Mouse (Mus musculus): Measurements from ENCODE around the gene Rptor. TPM values are rescaled to one million over a fixed set of nuclear protein-coding genes. Genes with fewer than 3 reads are reported as not detected.

The Rptor gene
- polyA plus RNA-seq, 1 experiment = 15.2 TPM

DNA sequence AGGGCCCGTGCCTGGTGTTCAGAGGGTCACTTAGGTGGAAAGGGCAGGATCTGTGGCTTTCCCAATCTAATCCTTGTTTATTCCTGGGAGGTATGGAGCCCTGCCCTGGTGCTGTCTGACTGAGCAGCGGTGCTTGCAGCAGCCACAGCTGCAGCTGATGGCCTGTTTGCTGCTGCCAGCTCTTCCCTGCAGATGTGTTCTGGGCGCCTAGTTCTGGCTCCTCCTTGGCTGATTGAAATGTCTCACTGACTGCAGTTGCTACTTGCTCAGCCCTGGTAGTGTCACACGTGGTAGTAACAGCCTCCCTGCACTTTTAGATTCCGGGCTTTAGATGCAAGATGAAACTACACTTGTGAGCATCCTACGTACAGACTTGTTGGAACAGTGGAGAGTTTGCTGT, 264.1 kb downstream of the Rptor start:
- WGBS = 83% methylated on average over 6 of the region's 6 CpGs

DNA sequence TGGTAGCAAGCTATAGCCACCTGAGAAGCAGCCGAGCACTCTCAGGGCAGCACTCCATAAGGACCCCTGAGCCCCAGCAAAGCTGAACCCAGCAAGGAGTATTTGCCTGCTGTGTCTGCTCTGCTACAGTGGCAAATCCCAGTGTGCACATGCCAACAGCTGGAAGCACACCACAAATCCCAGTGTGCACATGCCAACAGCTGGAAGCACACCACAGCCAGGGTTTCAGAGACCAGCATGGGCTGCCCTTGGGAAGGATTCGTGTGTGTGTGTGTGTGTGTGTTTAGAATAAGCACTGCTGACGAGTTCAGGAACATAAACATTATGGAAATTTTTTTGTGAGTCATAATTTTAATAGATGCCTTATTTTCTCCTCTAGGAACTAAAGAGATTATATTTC, 265.4 kb downstream of the Rptor start:
- no peak for DNase-seq (ENCODE audit: low read depth, low spot score)
- WGBS = 74% methylated on average over 3 of the region's 3 CpGs

More for the DNA sequence above, 264.1 kb downstream of the Rptor start:
- DNase-seq (ENCODE audit: low read depth, low spot score) = no peak

DNA sequence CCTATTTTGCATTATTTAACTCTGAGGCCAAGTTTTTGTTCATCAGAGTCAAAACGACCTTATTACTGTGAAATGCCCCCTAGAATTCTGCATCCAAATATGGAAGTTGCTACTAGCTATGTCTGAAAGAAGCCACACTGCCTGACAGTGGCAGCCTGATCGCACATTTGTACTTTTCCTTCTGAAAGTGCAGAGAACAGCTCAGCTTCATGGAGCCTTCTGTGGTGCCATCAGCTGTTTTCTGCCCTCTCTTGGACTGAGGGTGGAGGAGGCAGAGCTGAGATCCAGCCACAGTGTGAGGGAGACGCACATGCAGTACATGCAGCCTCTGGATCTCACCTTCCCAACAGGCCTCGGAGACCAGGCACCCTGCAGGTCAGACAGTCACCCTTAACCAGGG, 265.9 kb downstream of the Rptor start:
- no peak for DNase-seq (ENCODE audit: low read depth, low spot score)
- 69% methylated on average over 4 of the region's 4 CpGs for WGBS

DNA sequence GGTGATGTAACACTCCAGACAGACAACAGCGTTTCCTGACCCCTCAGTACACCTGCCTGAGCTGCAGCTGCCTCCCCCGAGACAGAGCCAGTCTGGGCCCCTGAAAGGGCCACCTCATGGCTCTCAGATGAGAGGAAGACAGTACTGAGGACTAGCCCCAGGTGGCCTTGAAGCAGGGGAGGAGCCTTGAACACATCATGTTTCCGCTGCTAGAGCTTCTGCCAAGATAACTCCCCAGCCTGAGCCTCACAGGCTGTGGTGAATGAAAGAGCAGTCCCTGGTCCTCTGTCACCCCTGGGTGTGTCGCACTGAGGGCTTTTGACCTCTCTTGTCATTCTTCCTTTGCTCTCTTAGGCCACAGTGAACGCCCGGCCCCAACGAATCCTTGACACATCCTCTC, 268.4 kb downstream of the Rptor start:
- 83% methylated on average over 7 of the region's 7 CpGs for WGBS

DNA sequence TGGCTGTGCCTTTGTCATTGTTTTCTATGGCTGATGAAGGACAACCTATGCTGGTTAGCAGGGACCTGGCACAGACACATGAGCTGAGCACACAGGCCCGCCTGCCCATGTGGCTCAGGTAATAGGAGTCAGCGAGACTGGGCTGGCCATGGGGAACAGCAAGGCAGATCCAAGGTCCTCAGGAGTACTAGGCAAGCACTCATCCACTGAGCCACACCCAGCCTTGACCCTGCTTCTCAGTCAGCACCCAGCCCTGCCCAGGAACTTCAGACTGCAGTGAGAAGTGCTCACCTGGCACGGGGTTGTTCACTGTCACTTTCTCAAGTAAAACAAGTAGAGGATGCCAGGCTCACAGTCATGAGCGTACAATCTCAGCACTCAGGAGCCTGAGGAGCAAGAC, 270.9 kb downstream of the Rptor start:
- WGBS = 68% methylated on average over 4 of the region's 4 CpGs
- DNase-seq (ENCODE audit: low read depth, low spot score) = peak; percentile 27

More for the DNA sequence above, 268.4 kb downstream of the Rptor start:
- no peak for DNase-seq (ENCODE audit: low read depth, low spot score)

DNA sequence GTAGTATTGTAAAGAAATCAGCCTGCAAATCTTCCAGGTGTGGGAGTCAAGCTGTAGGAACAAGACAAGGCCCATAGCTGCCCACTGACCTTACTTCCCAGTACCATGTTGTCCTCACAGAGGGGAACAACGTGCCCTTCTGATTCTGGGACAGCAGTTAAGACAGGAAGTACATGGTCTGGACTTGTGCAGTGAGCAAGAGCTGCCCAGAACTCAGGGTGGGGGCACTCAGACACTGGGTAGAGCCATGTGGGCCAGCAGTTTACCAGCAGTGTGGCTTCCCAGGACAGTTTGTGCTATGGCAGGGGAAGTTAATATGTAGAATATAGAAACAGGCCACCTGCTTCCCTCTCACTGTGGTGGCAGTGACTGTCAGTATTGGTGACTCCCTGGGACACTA, 272.1 kb downstream of the Rptor start:
- 81% methylated on average over 1 of the region's 1 CpGs for WGBS
- DNase-seq (ENCODE audit: low read depth, low spot score) = no peak

DNA sequence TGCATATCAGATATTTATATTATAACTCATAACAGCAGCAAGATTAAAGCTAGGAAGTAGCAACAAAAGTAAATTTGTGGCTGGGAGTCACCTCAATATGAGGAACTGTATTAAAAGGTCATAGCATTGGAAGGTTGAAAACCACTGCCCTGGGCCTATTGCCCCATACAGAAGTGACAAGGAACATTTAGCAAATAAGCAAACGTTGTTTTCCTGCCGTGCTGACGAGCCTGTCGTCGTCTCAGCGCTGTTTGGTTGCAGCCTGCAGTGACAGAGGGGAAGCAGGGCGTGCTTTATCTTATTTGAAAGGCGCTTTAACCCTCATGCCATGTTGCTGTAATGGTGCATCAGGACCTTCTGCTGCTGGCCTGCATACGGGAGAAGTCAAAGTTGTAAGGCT, 273.0 kb downstream of the Rptor start:
- 79% methylated on average over 9 of the region's 9 CpGs for WGBS

DNA sequence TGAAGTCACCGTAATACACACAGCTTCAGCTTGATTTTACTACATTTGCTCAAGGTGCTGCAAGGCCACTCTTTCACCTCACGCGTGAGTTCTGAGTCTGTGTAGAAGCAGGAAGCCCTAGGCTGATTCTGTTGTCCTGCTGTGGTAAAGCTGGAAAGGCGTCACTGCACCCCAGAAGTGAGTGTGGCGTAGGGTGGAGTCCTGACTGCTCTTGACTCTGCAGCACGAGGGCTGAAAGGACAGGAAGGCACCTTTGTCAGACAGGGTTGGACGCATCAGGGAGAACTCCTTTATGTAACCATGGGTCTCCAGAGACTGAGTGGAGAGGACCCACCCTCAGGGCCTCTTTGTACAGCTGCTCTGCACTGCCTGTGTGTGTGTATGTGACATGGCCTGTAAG, 274.4 kb downstream of the Rptor start:
- DNase-seq (ENCODE audit: low read depth, low spot score) = no peak
- 90% methylated on average over 7 of the region's 7 CpGs for WGBS

More for the DNA sequence above, 273.0 kb downstream of the Rptor start:
- DNase-seq (ENCODE audit: low read depth, low spot score) = no peak

DNA sequence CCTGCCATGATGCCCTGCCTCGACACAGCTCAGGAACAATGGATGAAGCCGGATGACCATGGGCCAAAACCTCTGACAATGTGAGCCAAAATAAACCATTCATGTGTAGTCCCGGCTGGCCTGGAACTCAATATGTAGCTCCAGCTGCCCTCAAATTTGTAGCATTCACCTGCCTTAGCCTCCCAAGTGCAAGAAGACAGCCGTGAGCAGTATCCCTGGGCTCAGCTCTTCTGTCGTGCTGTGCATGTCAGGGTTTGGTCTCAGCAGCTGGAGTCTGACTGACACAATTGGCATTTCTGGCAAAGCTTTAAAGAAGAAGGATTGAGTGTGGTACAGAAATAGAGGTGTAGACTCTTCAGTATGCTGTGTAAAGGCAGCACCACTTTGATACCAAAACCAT, 276.9 kb downstream of the Rptor start:
- 93% methylated on average over 5 of the region's 5 CpGs for WGBS
- DNase-seq (ENCODE audit: low read depth, low spot score) = no peak

DNA sequence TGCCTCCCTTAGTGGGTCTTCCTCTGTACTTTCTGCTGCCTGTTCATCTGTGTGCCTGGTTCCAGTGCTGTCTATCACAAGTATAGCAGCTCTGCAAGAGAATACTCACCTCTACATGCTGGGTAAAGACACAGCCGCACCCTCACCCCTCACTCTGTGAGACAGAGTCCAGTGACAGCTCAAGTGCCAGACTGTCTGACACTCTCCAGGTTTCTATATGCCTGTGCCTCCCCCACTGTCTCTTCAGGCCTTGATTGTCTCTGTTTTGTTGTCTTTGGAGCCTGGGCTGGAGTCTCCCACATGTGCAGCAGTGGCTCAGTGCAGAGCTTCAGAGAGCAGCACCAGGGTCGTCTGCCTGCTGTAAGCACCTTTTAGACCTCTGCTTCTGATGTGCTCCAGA, 280.9 kb downstream of the Rptor start:
- WGBS = 82% methylated on average over 2 of the region's 2 CpGs
- no peak for DNase-seq (ENCODE audit: low read depth, low spot score)

DNA sequence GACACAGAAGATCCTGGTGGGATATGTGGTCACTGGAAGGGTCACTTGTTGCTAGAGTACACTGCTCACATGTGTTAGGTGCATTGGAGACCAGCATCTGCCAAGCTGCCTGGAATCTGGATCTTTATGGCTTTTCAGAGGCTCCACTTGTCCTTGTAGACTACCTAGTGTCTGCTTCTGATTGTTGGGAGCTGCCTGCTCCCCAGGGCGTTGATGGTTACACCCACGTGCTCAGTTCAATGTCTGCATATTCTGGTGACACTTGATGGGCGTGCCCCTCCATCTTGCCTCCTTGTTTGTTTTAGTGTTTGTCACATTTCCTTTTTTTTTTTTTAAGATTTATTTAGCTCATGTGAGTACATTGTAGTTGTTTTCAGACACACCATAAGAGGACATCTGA, 287.3 kb downstream of the Rptor start:
- WGBS = 51% methylated on average over 3 of the region's 3 CpGs
- no peak for DNase-seq (ENCODE audit: low read depth, low spot score)

DNA sequence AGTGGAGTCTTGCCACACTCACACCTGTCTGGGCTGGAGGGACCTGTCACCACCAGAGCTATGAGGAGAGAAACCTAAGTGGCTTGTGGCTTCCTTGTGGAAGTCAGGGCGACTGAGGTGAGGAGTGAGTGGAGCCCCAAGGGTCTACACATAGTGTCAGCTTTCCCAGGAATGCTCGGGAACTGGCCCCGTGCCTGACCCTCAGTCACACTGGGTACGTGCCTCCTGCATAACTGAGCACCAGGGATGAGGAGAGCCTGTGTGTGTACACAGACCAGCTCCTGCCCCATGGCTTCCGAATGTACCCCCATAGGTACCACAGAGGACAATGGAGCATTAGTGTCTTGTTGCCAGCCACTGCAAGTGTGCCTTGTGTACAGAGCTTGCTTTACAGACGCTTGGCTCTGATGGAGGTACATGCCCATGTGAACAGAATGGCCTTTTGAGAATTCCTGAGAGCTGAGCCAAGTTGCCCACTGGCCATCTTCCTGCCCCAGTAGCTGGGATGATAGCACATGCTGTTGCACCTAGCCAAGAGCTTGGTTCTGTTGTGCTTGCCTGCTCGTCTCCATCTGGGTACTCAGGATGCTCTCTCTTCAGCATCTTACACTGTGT, 289.0 kb downstream of the Rptor start:
- 88% methylated on average over 7 of the region's 7 CpGs for WGBS
- no peak for DNase-seq (ENCODE audit: low read depth, low spot score)

DNA sequence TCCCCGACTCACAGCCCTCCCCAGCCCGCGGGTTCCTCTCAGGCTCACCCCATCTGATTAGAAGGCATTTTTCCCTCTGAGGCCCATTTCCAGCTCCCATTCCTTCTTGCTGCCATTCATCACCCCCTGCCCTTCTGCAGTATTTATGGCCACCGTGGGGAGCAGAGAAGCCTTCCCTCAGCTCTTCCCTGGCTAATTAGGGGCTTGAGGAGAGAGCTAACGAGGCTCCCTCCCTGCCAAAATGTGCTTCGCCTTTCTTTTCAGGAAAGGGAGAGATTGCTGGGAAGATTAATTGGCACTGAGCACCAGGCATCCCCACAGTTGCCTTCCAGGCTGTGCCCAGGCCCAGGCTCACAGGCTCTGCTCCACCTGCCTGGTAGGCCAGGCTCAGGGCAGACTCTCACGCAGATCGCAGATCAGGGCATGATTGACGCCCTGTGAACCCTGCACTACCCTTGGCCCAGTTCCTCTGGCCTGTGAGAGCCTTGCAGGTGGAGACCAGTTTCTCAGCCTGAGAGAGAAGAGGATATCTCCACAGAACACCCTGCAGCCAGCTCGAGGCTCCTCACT, 291.0 kb downstream of the Rptor start:
- WGBS = 82% methylated on average over 10 of the region's 10 CpGs
- no peak for DNase-seq (ENCODE audit: low read depth, low spot score)

DNA sequence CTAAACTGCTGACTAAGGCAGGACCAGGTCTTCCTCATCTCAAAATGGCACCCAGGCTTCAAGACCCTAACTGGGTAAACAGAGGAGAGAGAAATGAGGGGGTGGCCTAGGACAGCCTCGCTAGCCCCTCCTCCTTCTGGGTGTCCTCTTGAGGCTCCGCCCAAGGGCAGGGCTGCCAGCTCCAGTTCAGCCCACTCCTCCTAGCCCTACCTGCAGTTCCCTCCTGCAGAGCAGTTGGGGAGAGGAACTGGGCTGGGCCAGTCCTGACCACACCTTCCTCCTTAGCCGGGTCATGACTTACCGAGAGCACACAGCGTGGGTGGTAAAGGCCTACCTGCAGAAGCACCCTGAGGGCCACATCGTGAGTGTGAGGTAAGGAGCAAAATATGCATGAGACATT, 291.9 kb downstream of the Rptor start:
- 37% methylated on average over 6 of the region's 6 CpGs for WGBS
- DNase-seq (ENCODE audit: low read depth, low spot score) = no peak

DNA sequence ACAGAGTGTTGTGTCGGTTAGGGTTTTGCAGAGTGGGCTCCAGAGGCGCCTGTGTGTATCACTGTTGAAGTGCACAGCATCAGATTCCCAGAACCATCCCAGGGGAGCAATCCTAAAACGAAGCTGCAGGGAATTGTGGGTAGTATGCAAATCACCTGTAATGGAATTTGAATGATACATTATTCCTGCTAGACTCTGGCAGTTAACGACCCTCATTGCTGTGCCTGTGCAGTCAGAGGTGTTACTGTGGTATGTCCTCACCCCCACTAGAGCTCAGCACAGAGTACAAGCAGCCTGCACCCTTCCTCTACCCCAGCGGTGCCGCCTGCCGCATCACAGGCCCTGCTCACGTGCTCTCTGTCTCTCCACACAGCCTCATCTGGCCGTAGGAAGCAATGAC, 294.3 kb downstream of the Rptor start:
- WGBS = 85% methylated on average over 9 of the region's 9 CpGs
- no peak for DNase-seq (ENCODE audit: low read depth, low spot score)

DNA sequence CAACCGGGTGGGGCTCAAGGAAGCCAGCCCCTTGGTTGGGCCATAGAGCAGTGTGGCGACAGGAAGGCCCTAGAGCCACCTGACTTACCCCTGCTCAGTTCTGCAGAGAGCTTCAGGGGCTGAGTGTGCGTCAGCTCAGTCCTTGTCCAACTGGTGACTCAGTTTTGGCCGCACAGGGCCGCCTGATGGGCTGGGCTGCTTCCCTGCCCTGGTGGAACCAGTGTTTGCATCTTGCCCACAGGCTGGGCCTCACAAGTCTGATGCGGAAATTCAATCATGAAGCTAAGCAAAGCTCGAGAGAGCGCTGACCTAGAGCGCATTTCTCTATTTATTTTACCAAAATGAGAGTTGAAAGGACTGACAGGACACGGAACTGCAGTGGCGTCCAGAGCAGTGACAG, 296.3 kb downstream of the Rptor start:
- DNase-seq (ENCODE audit: low read depth, low spot score) = no peak
- WGBS = 88% methylated on average over 11 of the region's 11 CpGs

DNA sequence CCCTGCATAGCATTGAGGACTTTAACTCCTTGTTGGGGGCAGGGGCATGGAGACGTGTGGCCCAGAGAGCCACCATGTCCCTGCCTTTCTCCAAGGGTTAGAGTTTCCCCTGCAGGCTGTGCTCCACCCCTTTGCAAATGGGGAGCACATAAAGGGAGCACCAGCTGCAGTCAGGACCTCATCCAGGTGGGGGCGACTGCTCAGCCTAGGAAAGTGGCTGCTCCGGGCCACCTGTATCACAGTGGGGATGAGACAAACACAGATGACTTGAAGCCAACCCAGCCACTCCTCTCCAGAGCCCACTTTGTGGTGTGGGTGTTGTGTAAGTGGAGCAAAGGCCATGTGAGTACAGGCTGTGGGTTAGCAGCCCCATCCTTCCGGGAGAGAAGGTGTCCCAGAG, 298.5 kb downstream of the Rptor start:
- 63% methylated on average over 4 of the region's 4 CpGs for WGBS
- DNase-seq (ENCODE audit: low read depth, low spot score) = no peak

DNA sequence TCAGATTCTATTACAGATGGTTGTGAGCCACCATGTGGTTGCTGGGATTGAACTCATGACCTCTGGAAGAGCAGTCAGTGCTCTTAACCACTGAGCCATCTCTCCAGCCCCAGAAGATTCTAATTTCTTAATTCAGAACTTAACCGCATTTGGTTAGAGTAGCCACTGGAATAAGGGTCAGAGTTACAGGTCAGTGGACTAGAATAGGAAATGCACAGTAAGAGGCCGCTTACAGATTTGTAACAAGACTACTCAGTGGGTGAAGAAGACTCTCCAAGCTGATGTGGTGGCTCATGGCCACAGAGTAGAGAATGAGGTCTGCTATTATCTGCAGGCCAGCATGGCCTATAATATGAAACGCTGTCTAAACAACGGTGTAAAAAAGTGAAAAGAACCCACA, 300.2 kb downstream of the Rptor start:
- 65% methylated on average over 4 of the region's 4 CpGs for WGBS
- no peak for DNase-seq (ENCODE audit: low read depth, low spot score)

DNA sequence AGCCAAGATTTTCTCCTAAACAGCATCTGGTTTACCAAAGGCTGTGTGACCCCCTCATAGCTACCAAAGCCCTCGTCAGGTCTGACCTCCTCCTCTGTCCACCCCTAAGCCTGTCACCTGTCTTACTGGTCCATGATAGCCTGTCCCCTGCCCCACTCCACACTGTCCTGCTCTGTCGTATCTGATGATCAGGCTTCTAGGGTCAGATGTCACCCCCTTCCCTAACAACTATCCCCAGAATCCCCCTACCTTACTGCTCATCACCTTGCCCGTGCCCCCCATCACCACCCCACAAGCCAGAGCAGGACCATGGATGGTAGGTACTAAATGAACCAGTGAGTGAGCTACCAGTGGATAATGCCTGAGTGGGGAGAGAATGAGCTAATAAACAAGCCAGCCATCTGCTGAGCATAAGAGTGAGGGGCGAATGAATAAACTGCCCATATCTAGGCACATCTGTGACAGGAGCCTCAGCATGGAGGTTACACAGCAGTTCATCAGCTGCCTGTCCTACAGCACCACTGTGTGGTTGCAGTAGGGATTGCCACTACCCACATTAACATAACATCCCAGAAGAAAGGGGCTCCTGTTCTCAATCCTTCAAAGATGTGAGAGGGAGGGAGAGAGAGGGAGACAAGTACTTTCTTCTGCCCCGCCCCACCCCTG, 302.0 kb downstream of the Rptor start:
- no peak for DNase-seq (ENCODE audit: low read depth, low spot score)
- 20% methylated on average over 5 of the region's 5 CpGs for WGBS

DNA sequence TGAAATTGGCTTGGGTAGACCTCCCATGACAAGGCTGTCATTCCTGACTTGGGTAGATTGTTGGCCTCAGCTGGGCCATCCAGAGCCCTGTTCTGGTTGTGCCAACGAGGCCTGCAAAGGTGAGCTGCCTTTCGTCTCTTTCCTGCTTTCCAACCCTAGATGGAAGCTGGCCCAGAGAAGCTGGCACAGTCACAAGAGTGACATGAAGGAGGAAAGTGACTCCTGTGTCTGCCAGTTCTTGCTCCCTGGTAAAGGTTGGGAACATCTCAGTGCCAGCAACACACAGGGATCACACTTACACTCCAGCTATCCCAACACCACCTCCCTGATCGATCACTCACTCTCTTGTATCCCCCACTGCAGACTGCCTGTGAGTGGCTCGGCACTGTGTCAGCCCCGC, 303.1 kb downstream of the Rptor start:
- DNase-seq (ENCODE audit: low read depth, low spot score) = no peak
- 64% methylated on average over 5 of the region's 5 CpGs for WGBS

DNA sequence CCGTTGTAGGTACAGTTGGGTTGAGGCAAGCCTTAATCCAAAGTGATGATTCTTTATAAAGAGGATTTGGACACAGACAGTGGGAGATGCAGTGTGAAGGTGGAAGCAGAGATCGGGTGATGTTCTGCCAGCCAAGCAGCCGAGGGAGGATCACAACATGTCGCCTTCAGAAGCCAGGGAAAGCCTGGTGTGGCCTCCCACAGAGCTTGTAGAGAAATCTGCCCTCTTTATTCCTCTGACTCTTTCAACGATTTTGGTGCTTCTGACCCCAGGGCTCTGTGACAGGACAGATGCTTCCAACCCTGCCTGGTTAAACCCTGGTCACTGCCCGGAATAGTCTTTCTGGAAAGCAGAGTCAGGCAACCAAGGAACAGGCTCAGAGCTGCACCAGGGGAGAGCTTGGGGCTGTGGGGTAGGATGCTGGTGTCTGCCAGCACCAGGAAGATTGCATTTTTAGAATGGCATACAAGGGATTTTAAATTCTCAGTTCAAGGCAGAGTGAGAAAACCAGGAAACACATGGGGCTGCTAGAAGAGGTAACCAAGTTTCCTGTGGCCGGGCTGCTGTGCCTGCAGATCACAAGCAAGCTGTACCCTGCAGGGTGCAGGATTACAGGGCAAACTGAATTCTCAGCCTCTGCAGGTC, 304.4 kb downstream of the Rptor start:
- 53% methylated on average over 7 of the region's 7 CpGs for WGBS
- DNase-seq (ENCODE audit: low read depth, low spot score) = no peak
